Mouse (Mus musculus) forebrain, embryonic 10.5 days (tissue): ENCODE data around the gene Ninj1. TPM values are rescaled to one million over a fixed set of nuclear protein-coding genes. Genes with fewer than 3 reads are reported as not detected.

Experiments
- DNase-seq: peaks from one replicate; pipeline ENCODE4 v3.0.0-alpha.2; 2017; ENCODE audit warnings: low spot score; ENCODE audit errors: extremely low spot score
- H3K27ac ChIP-seq: fragments of 300-500 bp; sonication (generic); 2 replicates; pipeline ENCODE4 v1.5.1; 2016; ENCODE audit warnings: mild to moderate bottlenecking
- H3K27me3 ChIP-seq: fragments of 300-500 bp; sonication (generic); 2 replicates; pipeline ENCODE4 v1.6.1; 2016; ENCODE audit warnings: mild to moderate bottlenecking; ENCODE audit not compliant: poor library complexity, severe bottlenecking
- H3K36me3 ChIP-seq: fragments of 300-500 bp; sonication (generic); replicated peaks from 2 replicates; pipeline ENCODE4 v1.6.1; 2016; ENCODE audit warnings: mild to moderate bottlenecking, moderate library complexity
- H3K4me1 ChIP-seq: fragments of 300-500 bp; sonication (generic); 2 replicates; pipeline ENCODE4 v1.6.1; 2016
- H3K4me3 ChIP-seq: fragments of 300-500 bp; sonication (generic); 2 replicates; pipeline ENCODE4 v1.5.1; 2016; ENCODE audit warnings: mild to moderate bottlenecking, moderate library complexity
- H3K9me3 ChIP-seq: fragments of 300-500 bp; sonication (generic); 2 replicates; pipeline ENCODE4 v1.6.1; 2016; ENCODE audit warnings: mild to moderate bottlenecking, moderate library complexity
- WGBS: fragments of 180-500 bp; shearing (Covaris S2); methylation state at CpG from one replicate; pipeline ENCODE4 v1.1.7; 2016; 5-methylcytosine and 5-hydroxymethylcytosine counted together
- polyA plus RNA-seq: library from polyadenylated mRNA; unstranded; fragments of >200 nt; fragmentation: Nextera tagmentation; extraction: Ambion mirVana; gene quantifications from 2 replicates; pipeline ENCODE4 v1.2.1, GENCODE M21; 2016

Gene Ninj1
- polyA plus RNA-seq, 1 experiment from 2014 or later = 22.7 TPM

- Histone ChIP-seq H3K4me1 (peaks cover 22% of the 10 kb centered on the region), H3K27me3 (peaks cover 9% of the 10 kb centered on the region; the same call in 1 of the 2 replicates), H3K27ac (no peak overlapping the region), H3K4me3 (no peak overlapping the region), H3K36me3 (no peaks in the 10 kb centered on the region), H3K9me3 (no peaks in the 10 kb centered on the region)
- DNase-seq = no peak
- WGBS = 84% methylated on average over 10 of the region's 10 CpGs
Measured at GRCm38 (mm10) chr13:49175509-49175908, 11.8 kb upstream of the Ninj1 start.

DNA sequence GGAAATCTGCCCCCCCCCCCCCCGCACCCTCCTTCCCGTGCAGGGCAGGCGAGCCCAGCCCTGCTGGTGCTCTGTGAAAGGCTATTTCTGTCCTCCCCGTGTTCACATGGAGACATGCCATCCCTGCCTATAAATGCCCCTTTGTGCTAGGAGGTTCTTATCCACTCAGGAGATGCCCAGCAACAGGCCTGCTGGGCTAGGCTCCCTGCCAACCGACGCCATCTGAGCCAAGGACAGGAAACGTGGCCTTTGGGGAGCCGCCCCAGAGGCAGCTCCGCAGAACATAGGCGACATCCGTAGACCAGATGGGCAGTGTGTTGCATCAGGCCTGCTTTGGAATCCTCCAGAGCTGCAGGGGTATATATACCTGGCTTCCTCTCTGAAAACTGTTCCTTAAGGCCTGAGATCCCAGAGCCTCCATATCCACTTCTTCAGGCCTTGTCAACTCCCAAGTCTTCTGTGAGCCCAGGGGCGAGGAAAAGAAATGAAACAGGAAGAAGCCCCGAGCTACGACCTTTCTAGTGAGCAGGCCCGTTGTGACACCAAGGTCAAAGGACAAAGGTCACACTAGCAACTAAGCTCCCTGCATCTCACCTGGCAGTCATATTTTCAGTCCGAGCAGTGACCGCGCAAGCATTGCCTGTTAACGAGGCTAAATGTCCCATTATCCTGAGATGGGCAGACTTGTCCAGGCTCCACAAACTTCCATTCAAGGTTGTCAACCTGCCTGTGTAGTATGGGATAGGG lies 8.3 kb upstream of the Ninj1 start:
- H3K4me3 ChIP-seq = no peak overlapping the region
- 0 out of 2 replicates have a peak overlapping the region, but pooled peaks have one; percentile 35 for H3K27ac ChIP-seq
- no peaks in the 10 kb centered on the region for H3K27me3 ChIP-seq
- DNase-seq = no peak
- peaks cover 21% of the 10 kb centered on the region for H3K4me1 ChIP-seq
- 76% methylated on average over 19 of the region's 19 CpGs for WGBS
- H3K36me3 ChIP-seq = no peaks in the 10 kb centered on the region
- no peaks in the 10 kb centered on the region for H3K9me3 ChIP-seq

GRCm38 (mm10) chr13:49180274-49180673 lies 7.0 kb upstream of the Ninj1 start:
- Histone ChIP-seq H3K36me3 (no peaks in the 10 kb centered on the region), H3K4me3 (no peak overlapping the region), H3K27me3 (no peaks in the 10 kb centered on the region), H3K27ac (no peak overlapping the region), H3K9me3 (no peaks in the 10 kb centered on the region), H3K4me1 (peaks cover 21% of the 10 kb centered on the region)
- 85% methylated on average over 5 of the region's 5 CpGs for WGBS
- DNase-seq = no peak

GRCm38 (mm10) chr13:49180691-49181090 lies 6.6 kb upstream of the Ninj1 start:
- no peaks in the 10 kb centered on the region for H3K27me3 ChIP-seq
- WGBS = 69% methylated on average over 1 of the region's 1 CpGs
- no peak for DNase-seq
- H3K4me1 ChIP-seq = peaks cover 21% of the 10 kb centered on the region
- no peak overlapping the region for H3K27ac ChIP-seq
- no peaks in the 10 kb centered on the region for H3K9me3 ChIP-seq
- H3K36me3 ChIP-seq = no peaks in the 10 kb centered on the region
- H3K4me3 ChIP-seq = no peak overlapping the region

DNA sequence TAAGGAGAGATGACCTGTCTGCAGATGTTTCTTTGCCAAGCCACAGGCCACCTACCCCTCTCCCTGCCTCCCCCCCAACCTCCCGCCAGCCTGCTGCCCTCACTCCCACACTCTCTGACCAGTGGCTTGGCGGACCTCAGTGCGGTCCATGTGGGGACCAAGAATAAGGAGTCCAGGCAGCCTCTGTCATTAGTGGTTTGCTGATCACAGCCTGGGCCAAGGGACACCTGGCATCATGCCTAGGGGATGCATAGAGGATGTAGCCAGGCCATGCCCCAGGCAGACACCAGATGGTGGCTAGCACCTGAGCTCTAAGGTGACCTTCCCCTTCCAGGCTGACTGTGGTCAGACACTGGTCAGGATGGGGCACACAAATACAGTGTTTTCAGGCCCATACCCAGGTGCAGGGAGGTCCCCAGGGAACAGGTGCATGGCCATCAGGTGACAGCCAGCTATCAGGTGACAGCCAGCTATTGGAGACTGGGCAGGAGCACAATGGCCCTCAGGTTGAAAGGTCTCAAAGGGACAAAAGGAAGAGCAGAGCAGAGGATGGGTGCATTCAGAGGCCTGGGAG lies 5.8 kb upstream of the Ninj1 start:
- H3K9me3 ChIP-seq = no peaks in the 10 kb centered on the region

DNA sequence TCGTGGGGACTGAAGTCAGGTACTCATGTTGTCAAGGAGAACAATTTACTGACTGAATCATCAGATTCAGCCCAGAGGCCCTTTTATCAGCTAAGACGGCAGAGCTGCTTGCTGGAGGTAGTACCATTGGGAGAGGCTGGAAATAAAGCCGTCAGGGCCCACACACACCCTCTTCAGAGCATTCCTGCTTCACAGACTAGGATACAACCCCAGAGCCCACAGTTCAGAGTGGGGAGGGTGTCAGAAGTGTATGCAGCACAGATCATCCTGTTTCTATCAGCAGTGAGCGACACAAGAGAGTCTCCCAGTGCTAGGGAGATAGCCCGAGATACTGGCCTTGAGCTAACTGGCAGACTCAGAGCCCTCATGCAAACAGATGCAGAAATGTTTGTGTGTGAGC lies 4.1 kb upstream of the Ninj1 start:
- H3K27ac ChIP-seq = 0 out of 2 replicates have a peak overlapping the region, but pooled peaks have one; percentile 5
- H3K9me3 ChIP-seq = no peaks in the 10 kb centered on the region
- H3K27me3 ChIP-seq = peaks cover 16% of the 10 kb centered on the region
- no peaks in the 10 kb centered on the region for H3K36me3 ChIP-seq
- H3K4me3 ChIP-seq = no peak overlapping the region
- peaks cover 39% of the 10 kb centered on the region for H3K4me1 ChIP-seq
- DNase-seq = no peak
- 71% methylated on average over 5 of the region's 5 CpGs for WGBS

More for the DNA sequence above, 5.8 kb upstream of the Ninj1 start:
- Histone ChIP-seq H3K4me3 (no peak overlapping the region), H3K4me1 (peaks cover 22% of the 10 kb centered on the region), H3K27me3 (peaks cover 5% of the 10 kb centered on the region; the same call in 1 of the 2 replicates), H3K27ac (peak overlapping the region; percentile 20; the same call in 1 of the 2 replicates), H3K36me3 (no peaks in the 10 kb centered on the region)
- no peak for DNase-seq
- 86% methylated on average over 3 of the region's 3 CpGs for WGBS

DNA sequence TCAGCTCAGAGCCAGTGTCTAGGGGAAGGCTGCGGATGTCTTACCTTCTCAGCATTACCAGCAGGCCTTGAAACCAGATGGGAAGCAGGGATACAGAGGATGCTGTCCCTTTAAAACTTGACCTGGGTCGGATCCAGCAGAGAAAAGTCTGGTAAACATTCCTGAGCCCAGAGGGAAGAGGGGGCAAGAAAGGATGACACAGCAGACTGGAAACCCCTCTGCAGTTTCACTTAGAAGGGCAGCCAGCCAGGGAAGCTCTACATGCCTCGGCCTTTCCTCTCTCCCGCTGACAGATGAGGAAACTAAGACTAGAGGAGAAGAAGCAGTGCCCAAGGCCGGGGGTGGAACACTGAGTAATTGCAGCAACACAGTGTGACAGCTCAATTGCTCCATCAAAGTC lies 3.6 kb upstream of the Ninj1 start:
- Histone ChIP-seq H3K27me3 (peaks cover 21% of the 10 kb centered on the region), H3K36me3 (no peaks in the 10 kb centered on the region), H3K27ac (no peak overlapping the region), H3K4me1 (peaks cover 42% of the 10 kb centered on the region), H3K9me3 (no peaks in the 10 kb centered on the region), H3K4me3 (no peak overlapping the region)
- 61% methylated on average over 5 of the region's 5 CpGs for WGBS
- DNase-seq = no peak

DNA sequence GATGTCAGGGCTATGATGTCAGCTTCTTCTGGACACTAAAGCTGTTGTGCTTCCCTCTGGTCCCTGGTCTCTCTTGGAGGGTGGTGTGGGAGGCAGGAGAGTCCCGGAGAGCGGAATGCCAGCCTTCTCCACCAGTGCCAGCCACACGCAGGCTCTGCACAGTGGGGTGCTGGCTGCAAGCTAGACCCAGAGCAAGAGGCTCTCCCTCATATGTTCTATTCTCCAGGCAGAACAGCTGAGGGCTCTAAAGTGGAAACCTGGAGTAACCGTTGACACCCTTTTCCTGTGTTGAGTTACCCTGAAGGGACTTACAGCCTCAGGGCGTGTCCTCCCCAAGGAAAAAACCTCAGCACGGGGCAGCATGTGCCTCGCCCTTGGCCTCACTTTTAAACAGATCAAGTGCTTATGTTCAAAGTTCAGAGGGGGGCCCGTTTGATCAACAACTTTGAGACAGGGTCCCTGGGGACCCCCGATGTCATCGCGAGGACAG lies 442 bp upstream of the Ninj1 start:
- Histone ChIP-seq H3K27ac (peak overlapping the region; percentile 84), H3K9me3 (no peaks in the 10 kb centered on the region), H3K36me3 (no peaks in the 10 kb centered on the region), H3K4me1 (peaks cover 56% of the 10 kb centered on the region), H3K27me3 (peaks cover 37% of the 10 kb centered on the region), H3K4me3 (peak overlapping the region; percentile 89)
- peak; percentile 29 for DNase-seq
- WGBS = 21% methylated on average over 11 of the region's 11 CpGs

DNA sequence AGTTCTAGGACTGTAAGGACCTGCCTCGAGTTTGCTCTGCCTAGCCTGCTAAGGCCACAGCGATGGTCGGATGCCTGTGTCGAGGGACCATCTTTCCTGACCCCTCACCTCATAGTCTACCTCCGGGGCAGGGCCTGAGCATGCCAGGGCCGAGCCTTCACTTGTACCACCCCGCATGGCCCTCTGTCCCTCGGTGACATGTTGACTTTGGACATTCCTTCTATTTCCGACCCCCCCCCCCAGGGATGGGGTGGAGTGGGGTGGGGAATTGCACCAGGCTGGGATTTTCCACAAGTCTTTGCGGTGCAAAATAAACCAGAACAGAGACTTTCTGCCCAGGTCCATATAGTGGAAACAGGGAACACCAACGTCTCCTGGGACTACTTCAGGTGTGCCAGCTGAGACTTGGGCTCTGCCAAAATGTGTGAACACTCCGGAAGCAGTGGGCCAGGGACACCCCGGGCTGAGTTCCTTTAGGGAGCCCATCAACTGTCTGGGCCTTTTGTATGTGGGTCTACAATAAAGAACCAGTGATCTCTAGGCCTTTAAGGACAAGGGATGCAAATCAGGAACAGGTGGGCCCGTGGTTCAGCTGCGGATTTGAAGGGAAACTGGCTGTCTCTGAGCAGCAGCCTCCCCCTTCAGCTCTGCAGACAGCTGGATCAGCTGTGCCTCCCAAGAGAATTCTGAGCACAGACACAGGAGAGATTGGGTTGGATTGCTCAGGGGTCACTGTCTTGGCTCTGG lies 1.1 kb downstream of the Ninj1 start:
- Histone ChIP-seq H3K9me3 (no peaks in the 10 kb centered on the region), H3K4me3 (peak overlapping the region; percentile 89), H3K36me3 (no peaks in the 10 kb centered on the region), H3K27ac (no peak overlapping the region), H3K27me3 (peaks cover 37% of the 10 kb centered on the region), H3K4me1 (peaks cover 61% of the 10 kb centered on the region)
- 27% methylated on average over 15 of the region's 15 CpGs for WGBS
- DNase-seq = no peak

GRCm38 (mm10) chr13:49188966-49189360 lies 1.7 kb downstream of the Ninj1 start:
- DNase-seq = no peak
- H3K4me1 ChIP-seq = peaks cover 61% of the 10 kb centered on the region
- H3K27ac ChIP-seq = no peak overlapping the region
- WGBS = 59% methylated on average over 2 of the region's 2 CpGs
- H3K9me3 ChIP-seq = no peaks in the 10 kb centered on the region
- peaks cover 37% of the 10 kb centered on the region for H3K27me3 ChIP-seq
- H3K36me3 ChIP-seq = no peaks in the 10 kb centered on the region
- H3K4me3 ChIP-seq = no peak overlapping the region

GRCm38 (mm10) chr13:49189970-49190870 lies 2.9 kb downstream of the Ninj1 start:
- H3K27ac ChIP-seq = no peak overlapping the region

More at GRCm38 (mm10) chr13:49189970-49190870, 2.9 kb downstream of the Ninj1 start:
- DNase-seq = no peak
- H3K4me1 ChIP-seq = peaks cover 61% of the 10 kb centered on the region
- WGBS = 77% methylated on average over 12 of the region's 12 CpGs
- peaks cover 4% of the 10 kb centered on the region; the same call in 1 of the 2 replicates for H3K36me3 ChIP-seq
- peaks cover 37% of the 10 kb centered on the region for H3K27me3 ChIP-seq
- no peak overlapping the region for H3K4me3 ChIP-seq
- H3K9me3 ChIP-seq = no peaks in the 10 kb centered on the region
